Mouse (Mus musculus): ENCODE measurements around the gene Plxna1.

Gene Plxna1

DNA sequence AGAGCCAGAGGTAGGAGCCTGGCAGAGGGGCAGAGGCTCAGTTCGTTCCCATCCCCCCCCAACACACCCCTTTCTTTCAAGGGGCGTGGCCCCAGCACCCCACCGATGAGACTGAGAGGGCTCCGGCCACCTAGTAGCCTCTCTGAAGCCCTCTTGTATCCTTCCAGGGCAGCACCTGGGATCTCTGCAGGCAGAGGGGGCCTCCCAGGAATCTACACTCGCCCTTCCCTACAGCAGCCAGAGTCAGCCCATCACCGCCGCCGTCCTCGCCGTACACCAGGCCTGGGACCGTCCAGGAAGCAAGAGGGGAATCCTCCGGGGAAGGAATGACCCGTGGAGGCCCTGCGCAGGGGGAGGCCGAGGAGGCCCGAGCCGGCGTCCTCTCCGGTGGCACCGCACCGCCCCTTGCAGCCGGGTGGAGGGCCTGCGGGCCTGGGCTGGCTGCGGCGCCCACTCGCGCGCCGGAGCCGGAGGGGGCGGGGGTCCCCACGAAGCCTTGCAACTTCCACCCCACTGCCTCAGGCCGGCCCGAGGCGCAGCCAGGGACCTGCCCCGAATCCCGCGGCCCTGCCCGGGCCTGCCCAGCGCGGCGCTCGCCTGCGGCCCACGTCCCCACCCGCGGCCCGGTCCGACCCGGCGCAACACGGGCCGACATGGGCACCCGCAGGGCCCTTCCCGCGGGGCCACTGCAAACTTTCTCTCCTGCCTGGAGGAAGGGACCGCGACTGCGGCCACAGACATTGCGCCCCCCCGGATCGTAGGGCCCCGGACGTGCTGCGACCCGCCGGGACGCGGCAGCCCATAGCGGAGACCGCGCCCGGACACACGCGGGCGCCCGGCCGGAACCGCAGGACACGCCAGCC lies 771 bp downstream of the Plxna1 start:
- no peak for DNase-seq (ENCODE audit: low read depth)

DNA sequence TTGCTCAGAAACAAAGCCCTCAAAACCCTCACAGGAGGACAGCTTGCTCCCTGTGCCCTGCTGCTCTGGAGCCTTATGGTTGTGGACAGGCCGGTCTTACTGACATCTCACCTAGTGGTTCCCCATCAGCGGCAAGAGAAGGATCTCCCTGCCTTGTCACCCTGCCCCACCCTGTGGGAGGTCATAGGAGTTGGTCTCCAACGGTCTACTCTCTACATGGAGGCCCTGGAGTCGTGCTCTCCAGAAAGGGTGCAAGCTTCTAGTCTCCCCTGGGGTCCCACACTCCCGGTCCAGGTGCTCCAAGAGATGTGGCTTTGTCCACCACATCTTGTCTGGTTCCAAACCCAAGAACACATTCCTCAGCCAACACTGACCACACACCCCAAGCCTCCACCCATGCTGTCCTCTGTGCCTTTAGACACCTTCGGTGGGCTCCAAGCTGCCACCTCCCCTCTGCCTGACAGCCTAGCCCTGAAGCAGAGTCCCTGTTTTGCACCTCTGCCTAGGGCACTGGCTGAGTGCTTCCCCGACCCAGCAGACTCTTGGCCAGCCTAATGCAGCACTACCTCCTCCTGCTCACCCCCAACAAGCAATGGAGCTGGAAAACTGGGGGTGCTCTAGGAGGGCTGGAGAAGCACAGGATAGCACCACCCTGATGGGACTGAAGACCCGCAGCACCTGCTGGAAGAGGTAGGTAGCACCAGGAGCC lies 1.6 kb downstream of the Plxna1 start:
- DNase-seq (ENCODE audit: low read depth), result no peak

DNA sequence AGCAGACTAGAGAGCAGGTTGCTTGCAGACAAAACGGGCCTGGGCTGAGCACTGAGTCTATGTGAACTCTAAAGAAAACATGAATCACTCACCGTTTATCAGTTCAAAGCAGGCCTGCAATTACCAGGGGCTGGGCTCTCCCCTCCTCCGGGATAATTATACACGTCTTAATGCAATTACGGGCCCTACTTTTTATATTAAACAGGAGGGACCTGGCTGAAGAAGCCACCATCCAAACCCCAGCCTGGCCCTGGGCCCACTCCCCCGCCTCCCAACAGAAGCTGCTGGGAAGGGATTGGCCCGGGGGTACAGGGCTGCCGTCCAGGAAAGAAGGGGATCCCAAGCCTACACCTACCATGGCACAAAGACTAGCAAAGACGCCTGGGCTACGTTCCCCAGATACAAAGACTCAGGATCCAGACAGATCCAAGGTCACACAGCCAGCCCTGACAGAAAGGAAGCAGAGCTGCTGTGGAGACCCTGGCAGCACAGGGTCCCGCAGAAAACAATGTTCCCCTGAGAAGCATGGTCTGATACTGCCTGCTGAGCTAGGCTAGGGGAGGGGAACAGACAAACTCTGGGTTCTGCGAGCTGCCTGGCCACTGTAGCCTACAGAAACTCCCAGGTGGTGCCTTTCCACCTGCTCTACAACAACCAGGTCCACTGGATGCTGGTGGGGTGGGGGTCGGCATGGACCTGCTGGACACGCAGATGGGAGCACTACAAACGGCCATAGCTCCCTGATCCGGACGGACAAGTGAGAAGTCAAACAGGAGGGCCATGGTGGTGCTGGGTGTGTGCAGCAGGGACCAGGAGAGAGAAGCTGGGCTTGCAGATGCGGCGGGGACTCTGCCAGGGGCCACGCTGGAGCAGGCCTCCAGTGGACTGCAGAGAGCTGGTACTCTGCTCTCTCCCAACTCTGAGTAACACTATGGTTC lies 2.4 kb downstream of the Plxna1 start:
- DNase-seq (ENCODE audit: low read depth), result no peak

DNA sequence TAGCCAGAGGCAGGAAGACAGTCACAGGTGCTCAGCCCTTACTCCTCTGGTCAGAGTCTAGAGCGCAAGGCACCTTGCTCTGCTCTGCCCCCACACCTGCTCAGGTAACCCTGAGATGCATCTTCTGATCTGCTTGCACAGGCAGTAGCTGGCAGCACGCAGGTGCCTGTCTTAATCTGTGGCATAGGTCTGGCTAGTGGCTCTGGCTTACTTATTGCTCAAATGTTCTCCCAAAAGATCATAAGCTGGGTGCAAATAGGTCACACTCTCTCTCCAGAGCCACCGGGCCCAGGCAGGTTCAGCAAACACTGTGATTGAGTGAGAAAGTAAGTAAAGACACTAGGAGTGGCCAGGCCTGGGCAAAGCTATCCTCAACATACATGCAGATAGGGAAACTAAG lies 3.2 kb downstream of the Plxna1 start:
- no peak for DNase-seq (ENCODE audit: low read depth)

DNA sequence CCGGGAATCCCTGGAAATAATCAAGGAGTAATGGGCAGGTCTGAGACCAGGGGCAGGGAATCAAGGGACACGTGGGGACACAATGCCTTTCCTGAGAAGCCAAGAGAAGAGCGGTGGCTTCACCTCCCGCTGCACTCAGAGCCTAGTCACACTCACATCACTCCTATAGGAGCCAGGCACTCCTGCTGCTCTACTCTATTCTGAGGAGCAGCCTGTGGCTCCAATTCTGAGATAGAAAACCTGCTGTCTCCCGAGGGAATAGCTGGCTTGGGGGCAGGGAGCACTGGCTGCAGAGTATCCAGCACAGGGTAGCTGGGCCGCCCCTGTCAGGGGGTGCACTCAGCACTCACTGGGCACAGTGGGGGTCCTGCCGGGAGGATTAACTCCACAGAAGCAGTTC lies 6.8 kb downstream of the Plxna1 start:
- no peak for DNase-seq (ENCODE audit: low read depth)

DNA sequence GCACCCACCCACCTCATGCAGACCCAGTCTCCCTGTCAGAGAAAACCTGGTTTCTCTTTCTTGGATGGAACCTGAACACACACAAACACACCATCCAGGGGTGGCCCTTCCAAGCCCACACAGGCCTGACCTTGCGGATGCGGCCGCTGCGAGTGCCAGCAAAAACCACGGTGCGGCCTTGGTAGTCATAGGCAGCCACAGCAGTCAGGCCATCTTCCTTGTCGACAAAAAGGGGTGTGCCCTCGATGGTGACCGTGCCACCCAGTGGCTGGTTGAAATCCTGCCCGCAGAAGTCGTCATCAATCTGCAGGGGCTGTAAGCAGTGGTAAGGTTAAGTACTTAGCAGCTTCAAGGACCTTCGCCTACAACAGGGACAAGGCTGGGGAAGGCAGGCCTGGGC lies 7.7 kb downstream of the Plxna1 start:
- no peak for DNase-seq (ENCODE audit: low read depth)

DNA sequence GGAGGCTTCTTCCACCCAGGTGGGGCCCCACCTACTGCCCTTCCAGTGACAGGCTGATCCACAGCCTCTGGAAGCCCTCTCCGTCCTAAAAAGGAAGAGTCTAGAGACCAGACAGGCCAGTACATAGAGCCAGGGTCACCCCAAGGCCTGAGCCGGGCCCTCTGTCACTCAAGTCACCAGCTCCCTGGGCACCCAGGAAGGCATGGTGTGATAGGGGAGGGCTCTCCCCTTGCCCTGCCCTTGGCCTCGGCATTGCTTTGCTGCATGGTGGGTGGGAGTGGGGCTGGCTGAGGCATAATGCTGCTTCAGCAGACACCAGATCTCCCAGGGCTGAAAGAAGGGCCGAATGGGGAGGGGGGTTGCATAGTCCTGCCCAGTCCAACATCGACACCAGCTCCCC lies 8.3 kb downstream of the Plxna1 start:
- DNase-seq (ENCODE audit: low read depth), result no peak

DNA sequence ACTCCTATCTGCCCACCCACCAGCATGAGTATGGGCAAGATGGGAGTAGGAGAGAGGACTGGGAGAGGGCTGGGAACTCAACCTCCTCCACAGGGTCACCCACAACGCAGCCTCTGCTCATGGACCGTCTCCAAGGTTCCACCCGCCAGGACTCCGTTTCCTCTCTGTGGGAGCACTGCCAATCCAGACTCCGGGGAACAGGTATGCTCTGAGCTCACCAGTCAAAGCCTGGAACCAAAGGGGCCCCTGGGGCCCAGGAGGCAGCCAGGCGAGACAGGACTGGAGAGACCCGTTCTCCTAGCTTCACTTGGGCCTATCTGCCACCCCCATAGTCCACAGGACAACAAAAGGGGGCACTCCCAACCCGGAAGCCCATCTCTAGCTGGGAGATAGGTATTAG lies 9.3 kb downstream of the Plxna1 start:
- no peak for DNase-seq (ENCODE audit: low read depth)

DNA sequence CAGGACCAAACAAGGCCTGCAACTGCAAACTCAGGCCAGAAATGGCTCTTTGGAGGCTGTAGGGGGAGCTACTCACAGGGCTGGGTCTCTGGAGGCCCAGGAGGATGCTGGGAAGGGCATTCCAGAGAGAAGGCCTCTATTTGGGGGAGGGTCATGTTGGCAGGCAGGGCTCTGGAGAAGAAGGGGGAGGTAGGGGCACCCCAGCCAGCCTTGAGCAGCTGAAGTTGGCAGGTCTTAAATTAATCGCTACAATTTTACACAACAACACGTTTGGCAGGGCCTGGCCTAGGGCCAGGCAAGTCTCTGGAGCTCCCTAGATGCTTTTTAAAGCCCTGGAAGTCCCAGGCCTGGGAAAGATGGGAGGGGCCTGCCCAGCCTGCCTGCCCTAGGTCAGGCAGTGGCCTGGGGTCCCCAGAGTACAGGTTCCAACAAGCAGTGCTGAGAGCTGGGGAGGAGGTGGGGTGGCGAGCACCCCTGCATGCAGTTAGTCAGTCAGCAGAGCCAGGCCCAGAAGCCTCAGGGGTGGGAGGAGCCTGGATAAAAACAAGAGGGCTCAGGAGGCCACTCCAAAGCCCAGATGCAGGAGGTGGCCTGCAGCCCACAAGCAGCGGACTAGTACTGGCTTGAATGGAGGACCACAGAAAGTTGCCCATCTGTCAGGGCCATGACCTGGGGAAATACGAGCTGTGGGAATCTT lies 10.8 kb downstream of the Plxna1 start:
- no peak for DNase-seq (ENCODE audit: low read depth)

DNA sequence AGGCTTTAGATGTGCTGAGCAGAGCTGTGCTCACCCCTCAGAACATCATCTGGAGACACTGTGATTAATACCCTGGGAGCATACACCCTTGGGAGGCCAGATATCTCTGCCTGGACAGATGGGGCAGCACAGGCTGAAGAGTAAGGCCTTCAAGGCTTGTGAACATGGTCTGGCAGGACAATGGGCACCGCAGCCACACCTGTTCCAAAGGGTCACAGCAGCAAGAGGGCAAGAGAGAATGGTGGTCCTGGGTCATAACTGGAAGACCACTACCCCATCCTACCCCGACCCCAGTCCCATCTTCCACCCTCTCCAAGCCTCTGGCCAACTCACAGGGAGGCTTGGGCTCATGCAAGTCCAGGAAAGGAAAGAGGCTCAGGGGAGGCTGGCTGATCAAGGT lies 11.9 kb downstream of the Plxna1 start:
- DNase-seq (ENCODE audit: low read depth), result no peak

DNA sequence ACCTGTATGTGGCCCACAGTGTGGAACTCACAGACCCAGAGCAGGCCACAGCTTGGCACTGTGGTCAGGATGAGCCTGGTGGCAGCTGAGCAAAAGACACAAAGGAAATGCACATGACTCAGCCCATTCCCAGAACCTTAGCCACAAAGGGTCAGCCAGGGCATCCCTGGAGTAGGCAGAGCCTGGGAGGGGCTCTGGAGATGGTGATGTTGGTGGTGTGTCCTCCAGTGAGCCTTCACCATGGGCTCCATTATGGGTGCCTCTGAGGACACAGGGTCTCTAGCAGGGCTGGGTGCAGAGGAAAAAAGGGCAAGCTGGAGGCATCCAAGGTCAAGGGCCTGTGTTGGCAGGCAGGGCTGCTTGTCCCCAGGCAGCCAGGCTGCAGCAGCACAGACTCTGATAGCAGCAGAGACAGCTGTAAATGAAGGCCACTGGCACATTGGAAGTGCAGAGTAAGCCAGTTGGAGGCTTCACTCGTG lies 12.3 kb downstream of the Plxna1 start:
- DNase-seq (ENCODE audit: low read depth), result no peak

DNA sequence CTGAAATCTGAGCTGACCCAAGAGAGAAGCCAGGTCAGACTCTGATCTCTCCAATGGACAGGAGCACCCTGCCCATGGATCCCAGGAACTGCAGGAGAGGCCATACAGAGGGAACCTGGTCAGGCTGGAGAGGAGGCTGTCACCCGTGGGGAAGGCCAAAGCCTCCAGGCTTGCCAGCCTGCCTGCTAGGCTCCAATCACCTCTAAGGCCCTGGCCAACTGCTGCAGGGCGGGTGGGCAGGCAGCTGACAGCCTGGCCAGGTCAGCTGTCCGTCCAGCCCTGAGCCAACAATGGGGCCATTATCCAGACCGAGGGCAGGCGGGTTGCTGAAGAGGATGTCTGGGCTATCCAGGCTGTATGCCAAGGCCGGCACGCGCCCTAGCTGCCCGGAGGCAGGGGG lies 14.1 kb downstream of the Plxna1 start:
- no peak for DNase-seq (ENCODE audit: low read depth)

DNA sequence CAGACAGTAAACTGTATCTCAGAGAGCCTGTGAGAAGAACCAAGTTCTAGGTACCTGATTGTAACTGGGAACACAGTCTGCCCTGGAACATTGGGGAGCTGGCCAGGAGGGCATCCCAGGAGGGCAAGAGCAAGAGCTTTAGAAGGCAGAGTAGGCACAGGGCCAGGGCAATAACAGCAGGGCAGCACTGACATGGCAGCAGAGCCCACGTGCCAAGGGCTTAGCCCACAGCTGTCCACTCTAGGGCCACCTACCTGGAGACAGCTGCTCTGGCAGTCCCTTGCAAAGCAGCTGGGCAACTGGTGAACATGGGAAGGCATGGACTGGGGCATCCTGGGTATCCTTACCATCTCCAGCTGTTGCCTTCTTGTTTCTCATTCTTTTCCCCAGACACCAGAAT lies 14.6 kb downstream of the Plxna1 start:
- no peak for DNase-seq (ENCODE audit: low read depth)

DNA sequence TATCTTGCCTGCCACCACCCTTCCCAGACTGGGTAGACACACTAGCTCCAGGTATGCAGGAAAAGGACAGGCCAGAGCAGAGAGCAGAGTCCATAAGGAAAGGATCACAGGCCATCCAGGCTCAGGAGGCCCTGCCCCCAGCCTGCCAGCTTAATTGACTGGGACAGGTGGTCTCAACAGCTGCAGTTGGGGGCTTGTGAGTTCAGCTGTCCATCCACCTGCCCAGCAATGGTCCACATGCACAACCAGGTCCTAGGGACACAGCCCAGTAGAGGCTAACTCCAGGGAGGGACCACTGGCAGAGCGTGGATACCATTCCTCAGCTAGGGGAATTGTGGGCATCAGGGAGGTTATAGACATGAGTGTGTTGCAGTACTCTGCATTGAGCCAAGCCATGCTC lies 16.6 kb downstream of the Plxna1 start:
- DNase-seq (ENCODE audit: low read depth), result no peak

DNA sequence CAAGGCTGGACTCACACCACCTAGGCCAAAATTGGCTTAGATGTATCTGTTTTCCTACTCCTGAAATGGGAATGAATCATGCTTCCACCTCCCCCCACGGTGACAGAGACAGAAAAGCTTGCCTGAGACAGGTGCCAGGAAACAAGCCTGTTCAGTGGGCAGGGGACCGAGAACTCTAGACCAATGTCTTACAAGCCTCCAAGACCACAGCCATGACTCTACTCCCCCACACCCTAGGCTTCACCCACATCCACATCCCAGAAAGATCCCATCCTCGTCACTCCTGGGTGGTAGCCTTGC lies 17.0 kb downstream of the Plxna1 start:
- no peak for DNase-seq (ENCODE audit: low read depth)

DNA sequence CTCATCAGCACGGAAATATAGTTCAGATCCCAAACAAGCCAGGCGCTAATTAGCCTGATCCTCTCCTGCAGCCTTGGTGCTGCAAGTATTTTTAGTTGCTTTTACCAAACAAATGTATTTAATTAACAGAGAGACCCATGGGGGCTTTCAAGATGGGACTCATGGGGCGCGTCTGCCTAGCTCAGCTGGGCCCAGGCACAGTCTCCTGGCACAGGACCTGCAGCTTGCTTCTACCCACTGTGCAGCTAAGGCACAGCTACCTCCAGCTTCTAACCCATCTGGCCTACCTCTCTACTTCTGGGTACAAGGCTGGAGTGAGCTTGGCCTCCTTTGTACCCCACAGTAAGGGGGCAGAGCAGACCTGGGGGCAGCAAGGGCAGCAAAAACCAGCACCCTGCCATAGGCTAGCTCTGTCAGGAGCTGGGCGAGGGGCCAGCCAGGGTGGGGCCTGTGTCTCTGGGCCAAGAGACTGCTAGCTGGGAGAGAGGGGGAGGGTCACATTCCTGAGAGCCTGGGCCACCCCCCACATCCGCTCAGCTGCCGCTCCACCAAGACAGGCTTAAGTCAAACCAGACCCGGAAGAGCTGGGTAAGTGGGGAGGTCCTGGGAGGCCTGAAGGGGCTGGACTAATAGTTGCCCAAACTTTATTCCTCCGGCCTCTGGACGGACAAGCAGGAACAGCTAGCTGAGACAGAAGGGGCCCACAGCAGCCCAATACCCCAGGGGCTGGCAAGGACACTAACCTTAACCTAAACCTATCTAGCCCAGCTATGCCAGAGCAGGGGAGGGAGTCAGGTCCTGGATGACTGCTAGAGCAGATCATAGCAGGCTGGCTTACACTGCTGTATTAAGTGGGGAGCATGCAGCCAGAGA lies 17.6 kb downstream of the Plxna1 start:
- no peak for DNase-seq (ENCODE audit: low read depth)

DNA sequence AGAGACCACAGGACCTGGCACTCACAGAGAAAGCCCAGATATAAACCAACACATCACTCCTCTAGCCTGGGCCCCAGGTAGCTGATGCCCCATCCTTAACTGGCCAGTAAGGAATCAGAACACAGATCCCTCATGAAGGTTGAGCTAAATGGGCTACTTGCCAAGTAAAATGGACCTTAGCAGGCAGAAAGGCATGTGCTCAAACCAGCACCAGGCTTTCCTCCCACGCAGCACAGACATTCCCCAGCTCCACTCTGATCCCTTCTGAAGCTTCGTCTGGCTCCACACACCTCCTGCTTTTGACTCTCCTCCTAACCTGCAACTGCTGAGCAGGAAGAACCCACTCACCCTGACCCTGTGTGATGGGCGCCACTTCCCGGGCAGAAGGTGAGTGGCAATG lies 20.4 kb downstream of the Plxna1 start:
- no peak for DNase-seq (ENCODE audit: low read depth)

DNA sequence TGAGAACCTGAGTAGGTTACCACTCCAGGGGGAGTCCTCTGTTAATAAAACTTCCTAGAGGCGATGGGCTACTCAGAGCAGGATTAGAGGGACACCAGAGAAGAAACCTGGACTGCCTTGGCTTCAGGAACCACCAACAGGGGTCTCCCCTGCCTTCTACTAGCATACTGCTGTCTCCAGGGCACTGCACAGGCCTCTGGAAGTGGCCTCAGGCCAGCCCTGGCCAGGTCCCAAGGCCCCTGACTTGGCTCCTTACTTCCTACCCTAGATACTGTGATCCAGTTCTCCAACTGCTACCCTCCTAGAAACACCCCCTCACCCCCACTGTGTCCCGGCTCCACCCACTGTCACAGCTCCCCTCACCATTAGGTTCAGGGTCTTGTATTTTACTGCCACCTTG lies 23.0 kb downstream of the Plxna1 start:
- no peak for DNase-seq (ENCODE audit: low read depth)

DNA sequence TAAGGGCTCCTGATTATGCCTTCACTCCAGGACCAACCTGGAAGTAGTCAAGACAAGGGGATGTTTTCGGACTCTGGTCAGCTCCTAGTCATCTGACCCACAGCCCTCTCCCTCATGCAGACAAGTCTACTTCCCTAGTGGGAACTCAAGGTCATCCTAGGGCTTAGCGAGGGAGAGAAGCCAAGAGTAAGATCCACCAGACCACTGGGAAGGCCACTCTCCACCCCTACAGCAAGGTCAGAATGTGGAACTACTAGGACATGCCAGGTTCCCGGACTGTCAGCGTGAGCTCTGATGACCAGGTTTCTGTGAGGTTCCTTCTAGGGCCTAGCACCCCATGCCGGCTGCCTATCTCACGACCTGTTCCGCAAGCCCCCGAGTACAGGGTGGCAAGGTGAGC lies 23.7 kb downstream of the Plxna1 start:
- no peak for DNase-seq (ENCODE audit: low read depth)

DNA sequence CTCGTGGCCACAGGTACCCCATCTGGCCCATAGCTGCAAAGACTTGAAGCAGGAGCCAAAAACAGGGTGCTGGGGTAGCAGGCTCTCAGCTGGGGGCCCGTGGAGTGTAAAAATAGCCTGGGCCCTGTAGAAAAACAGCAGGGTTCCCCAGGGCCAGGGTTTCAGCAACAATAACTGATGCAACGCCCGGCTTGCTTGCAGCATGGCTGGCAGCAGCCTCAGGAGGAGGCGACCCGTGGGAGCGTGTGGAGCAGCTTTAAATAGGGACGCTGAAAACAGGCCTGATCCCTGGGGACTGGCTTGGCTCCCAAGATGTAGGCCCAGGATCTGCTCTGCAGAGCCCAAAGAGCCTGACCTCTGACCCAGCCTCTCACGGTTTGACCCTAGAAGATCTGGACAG lies 24.8 kb downstream of the Plxna1 start:
- no peak for DNase-seq (ENCODE audit: low read depth)

Data from c-Kit-positive CD71-negative TER-119-negative erythroid progenitor cells, embryonic 14.5 days (primary cell).